Mouse (Mus musculus) embryo, embryonic 11 days (tissue): Measurements from ENCODE around the gene Bpifb5.
"Not testable (repeated sequence)": the region's sequence is repeated elsewhere in the genome, so short reads cannot be mapped to it uniquely, and the experiment has no call there.

ENCODE experiments used
- DNase-seq: peaks from one replicate; pipeline ENCODE4 v3.0.0-alpha.2; 2015

Bpifb5 gene

DNA sequence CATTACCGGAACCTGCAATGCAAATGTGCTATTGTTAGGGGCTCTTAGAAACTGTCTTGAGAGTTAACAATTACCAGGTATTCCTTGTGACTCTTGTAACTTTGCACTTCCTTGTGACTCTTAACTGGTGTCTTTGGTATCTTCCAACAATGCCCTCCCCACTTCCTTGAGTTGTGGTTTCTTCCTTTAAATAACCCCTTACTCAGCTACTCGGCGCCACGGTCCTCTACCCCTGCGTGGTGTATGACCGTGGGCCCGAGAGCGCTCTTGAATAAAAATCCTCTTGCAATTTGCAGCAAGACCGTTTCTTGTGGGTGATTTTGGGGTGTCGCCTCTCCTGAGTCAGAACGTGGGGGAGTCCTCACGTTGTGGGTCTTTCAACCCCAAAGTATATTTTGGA is 19.2 kb downstream of the Bpifb5 start:
- not testable (repeated sequence) for DNase-seq

DNA sequence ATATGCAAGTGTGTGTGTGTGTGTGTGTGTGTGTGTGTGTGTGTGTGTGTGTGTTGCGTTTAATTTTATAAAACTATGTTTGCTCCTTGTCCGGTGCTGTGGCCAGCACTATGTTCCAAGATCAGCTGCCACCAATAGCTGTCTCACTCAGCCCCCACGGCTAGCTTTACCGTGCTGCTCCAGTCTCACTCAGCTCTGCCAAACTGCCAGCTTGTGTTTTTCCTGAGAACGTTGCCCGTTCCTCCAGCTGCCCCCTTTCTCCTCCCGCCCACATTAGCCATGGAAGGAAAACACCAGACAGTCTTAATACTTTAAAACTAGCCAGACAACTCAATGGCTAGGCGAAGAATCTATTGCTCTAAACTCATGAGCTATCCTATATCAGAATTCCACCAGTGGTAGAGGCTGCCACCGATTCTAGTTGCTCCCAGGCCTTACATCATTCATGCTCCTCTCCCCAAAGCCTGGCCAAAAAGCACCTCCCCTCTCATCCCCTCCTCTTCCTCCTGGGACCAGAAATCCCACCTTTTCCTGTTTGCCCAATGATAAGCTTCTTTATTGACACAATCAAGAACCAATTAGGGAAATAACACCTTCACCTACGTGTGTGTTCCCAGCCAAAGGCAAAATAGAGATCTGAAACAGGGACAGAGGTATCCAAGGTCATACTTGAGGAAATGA is 20.0 kb downstream of the Bpifb5 start:
- DNase-seq, result no peak

DNA sequence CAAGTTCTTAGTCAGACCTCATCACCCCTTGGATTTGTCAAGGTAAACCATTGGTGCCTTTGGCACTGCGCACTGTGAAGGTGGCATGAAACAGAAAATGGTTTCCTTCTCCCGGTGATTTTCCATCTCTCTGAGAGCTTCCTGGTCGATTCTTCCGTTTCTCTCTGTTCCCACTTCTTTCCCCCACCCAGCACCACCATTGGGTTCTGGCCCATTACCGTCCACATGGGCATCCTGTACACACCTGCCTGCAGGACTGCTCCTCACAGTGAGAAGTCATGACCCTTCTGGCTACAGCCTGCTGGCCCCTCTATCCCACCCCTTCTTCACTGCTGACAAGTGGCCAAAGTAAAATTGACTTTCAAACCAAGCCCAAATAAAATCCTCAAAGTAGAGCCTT is 21.8 kb downstream of the Bpifb5 start:
- no peak for DNase-seq

DNA sequence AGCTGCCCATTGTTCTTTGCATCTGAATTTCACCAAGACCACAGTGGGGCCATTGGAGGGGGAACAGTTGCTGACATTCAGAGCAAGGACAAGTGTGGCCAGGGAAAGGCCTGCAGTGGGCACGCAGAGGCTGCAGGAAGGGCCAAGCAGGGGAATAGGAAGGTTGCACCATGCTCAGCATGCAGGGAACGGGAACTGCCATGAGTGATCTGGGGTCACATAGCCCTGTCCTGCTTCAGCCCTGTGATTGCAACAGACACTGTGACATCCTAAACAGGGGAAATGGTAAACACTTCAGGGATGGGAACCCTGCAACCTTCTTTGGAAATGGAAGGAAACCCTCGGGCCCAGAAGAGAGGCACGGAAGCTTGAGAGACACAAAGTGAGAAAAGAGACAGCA is 31.7 kb downstream of the Bpifb5 start:
- DNase-seq, result not testable (repeated sequence)

DNA sequence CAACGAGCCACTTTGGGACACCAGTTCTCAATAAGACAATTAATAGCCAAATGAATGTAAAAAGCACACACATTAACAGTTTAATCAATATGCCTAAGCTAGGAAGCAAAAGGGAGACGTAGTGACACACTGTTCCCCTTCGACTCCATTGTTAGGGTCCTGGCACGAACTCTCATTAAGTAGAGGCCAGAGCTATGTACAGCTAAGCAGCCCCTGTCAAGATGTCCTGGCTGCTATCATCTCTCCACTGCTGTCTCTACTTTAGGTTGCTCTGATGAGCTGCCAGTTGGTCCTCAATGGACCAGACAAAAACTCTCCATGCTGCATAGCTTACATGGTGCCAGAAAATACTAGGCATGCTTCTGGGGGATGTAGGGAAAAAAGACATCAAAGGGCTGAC is 32.2 kb downstream of the Bpifb5 start:
- no peak for DNase-seq

DNA sequence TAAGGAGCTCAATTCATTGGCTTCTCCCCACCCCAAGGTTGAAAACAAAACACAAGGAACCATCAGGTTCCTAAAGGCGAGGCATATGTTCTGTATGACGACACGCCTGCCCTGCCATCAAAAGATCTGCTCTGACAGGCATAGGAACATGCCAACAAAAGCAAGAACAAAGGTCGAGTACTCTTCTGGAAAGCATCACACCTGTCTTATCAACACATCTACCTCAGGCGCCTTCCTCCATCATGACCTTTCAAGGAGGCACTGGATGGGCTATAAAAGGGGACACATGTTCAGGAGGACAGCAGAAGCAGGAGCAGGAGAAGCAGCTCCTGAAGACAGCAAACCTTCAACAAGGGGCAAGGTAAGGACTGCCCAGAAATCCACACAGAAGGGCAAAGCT is 34.0 kb downstream of the Bpifb5 start, which contains the start of gene Bpifb9a:
Gene Bpifb9a (plus strand): TSS at position 301 of the 400 bp plus-strand sequence.
- DNase-seq, result not testable (repeated sequence)

DNA sequence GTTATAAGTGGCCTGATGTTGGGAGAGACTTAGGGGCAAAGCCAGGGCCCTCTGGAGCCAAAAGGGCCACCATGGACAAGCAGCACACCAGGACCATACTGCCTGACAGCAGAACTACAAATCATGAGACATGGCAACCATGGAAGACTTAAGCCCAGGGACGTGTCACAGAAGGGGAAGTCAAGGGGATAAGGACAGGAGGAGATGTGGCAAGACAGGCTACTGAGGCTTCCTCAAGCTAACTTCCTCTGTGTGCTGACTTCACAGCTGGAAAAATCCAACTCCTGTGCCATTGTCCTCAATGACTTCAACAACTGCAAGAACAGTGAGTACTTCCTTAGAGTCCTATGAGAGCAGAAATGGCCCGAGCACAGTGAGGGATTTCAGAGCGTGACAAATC is 40.9 kb downstream of the Bpifb5 start:
- not testable (repeated sequence) for DNase-seq
